Mouse (Mus musculus) stomach, postnatal 0 days (tissue): ENCODE measurements around the gene Fam219b. TPM values are rescaled to one million over a fixed set of nuclear protein-coding genes. Genes with fewer than 3 reads are reported as not detected.

ENCODE experiments used
- ATAC-seq: fragments of 200-750 bp; cut with Nextera tagmentation; 2 replicates; pipeline ENCODE4 v1.8.0; 2017; ENCODE audit not compliant: low FRiP score, low TSS enrichment
- DNase-seq: peaks from one replicate; pipeline ENCODE4 v3.0.0-alpha.2; 2016; ENCODE audit warnings: low spot score
- H3K27ac ChIP-seq: fragments of 300-500 bp; sonication (generic); replicated peaks from 2 replicates; pipeline ENCODE4 v1.5.1; 2014; ENCODE audit warnings: mild to moderate bottlenecking, control low read depth
- H3K27me3 ChIP-seq: fragments of 300-500 bp; sonication (generic); 2 replicates; pipeline ENCODE4 v1.6.1; 2014; ENCODE audit warnings: low read length; ENCODE audit not compliant: control insufficient read depth, insufficient read depth
- H3K36me3 ChIP-seq: fragments of 300-500 bp; sonication (generic); 2 replicates; pipeline ENCODE4 v1.6.1; 2014; ENCODE audit warnings: low read length, mixed read lengths; ENCODE audit not compliant: control insufficient read depth, insufficient read depth
- H3K4me1 ChIP-seq: fragments of 300-500 bp; sonication (generic); replicated peaks from 2 replicates; pipeline ENCODE4 v1.6.1; 2014; ENCODE audit warnings: antibody characterized with exemption; ENCODE audit not compliant: control insufficient read depth, insufficient read depth
- H3K4me2 ChIP-seq: fragments of 300-500 bp; sonication (generic); replicated peaks from 2 replicates; pipeline ENCODE4 v1.6.1; 2014; ENCODE audit warnings: low read depth, mild to moderate bottlenecking, control low read depth, moderate library complexity
- H3K4me3 ChIP-seq: fragments of 300-500 bp; sonication (generic); 2 replicates; pipeline ENCODE4 v1.5.1; 2014; ENCODE audit warnings: low read depth, low read length, control low read depth
- H3K9ac ChIP-seq: fragments of 300-500 bp; sonication (generic); 2 replicates; pipeline ENCODE4 v1.6.1; 2014; ENCODE audit warnings: mild to moderate bottlenecking, low read length, control low read depth, mixed read lengths
- H3K9me3 ChIP-seq: fragments of 300-500 bp; sonication (generic); 2 replicates; pipeline ENCODE4 v1.6.1; 2016; ENCODE audit warnings: low read length; ENCODE audit not compliant: control insufficient read depth
- CTCF ChIP-seq: IDR thresholded peaks from 2 replicates; pipeline ENCODE4 v1.5.1; 2016; ENCODE audit warnings: antibody characterized with exemption, low read depth, mild to moderate bottlenecking, moderate library complexity
- EP300 ChIP-seq: optimal IDR thresholded peaks from 2 replicates; pipeline ENCODE3; 2016; ENCODE audit warnings: antibody characterized with exemption
- WGBS: fragments of 180-500 bp; shearing (Covaris S2); extraction: QIAGEN DNeasy Blood & Tissue Kit; methylation state at CpG from one replicate; pipeline ENCODE4 v1.1.7; 2014; 5-methylcytosine and 5-hydroxymethylcytosine counted together
- polyA plus RNA-seq: library from polyadenylated mRNA; unstranded; fragments of >200 nt; fragmentation: Nextera tagmentation; extraction: Ambion mirVana; gene quantifications from 2 replicates; pipeline ENCODE4 v1.2.1, GENCODE M21; 2015

The Fam219b gene
- polyA plus RNA-seq, 1 experiment from 2014 or later: 12.4 TPM

- ATAC-seq (peak; percentile 46), DNase-seq (peak; percentile 67)
- Histone ChIP-seq H3K4me3 (no peak overlapping the region), H3K4me2 (no peak overlapping the region), H3K9me3 (no peaks in the 10 kb centered on the region), H3K27me3 (no peaks in the 10 kb centered on the region), H3K36me3 (peaks cover 8% of the 10 kb centered on the region; the same call in 1 of the 2 replicates), H3K9ac (no peak overlapping the region), H3K4me1 (no peaks in the 10 kb centered on the region; the same call in 1 of the 2 replicates), H3K27ac (peak overlapping the region; percentile 67; the same call in 1 of the 2 replicates)
- TF ChIP-seq CTCF (no peak), EP300 (no peak)
- 70% methylated on average over 5 of the region's 5 CpGs for WGBS
Observed at GRCm38 (mm10) chr9:57547287-57547686, 10.0 kb downstream of the Fam219b start.

- peaks cover 8% of the 10 kb centered on the region; the same call in 1 of the 2 replicates for H3K36me3 ChIP-seq
- ATAC-seq: no peak; the same call in 1 of the 2 replicates
- no peaks in the 10 kb centered on the region; the same call in 1 of the 2 replicates for H3K4me1 ChIP-seq
- peak overlapping the region; percentile 67 for H3K27ac ChIP-seq
- DNase-seq: peak; percentile 47
- H3K4me2 ChIP-seq: no peak overlapping the region
- no peak overlapping the region for H3K4me3 ChIP-seq
- H3K27me3 ChIP-seq: no peaks in the 10 kb centered on the region
- WGBS: 79% methylated on average over 11 of the region's 11 CpGs
- no peak for TF ChIP-seq EP300
- no peak for TF ChIP-seq CTCF
- no peaks in the 10 kb centered on the region for H3K9me3 ChIP-seq
- no peak overlapping the region for H3K9ac ChIP-seq
Observed at GRCm38 (mm10) chr9:57547869-57548268, 10.5 kb downstream of the Fam219b start.

- Histone ChIP-seq H3K27ac (no peak overlapping the region), H3K4me1 (no peaks in the 10 kb centered on the region; the same call in 1 of the 2 replicates), H3K9ac (no peak overlapping the region), H3K36me3 (peaks cover 6% of the 10 kb centered on the region; the same call in 1 of the 2 replicates), H3K9me3 (no peaks in the 10 kb centered on the region), H3K27me3 (no peaks in the 10 kb centered on the region), H3K4me2 (no peak overlapping the region), H3K4me3 (no peak overlapping the region)
- ATAC-seq: no peak
- 99% methylated on average over 4 of the region's 4 CpGs for WGBS
- TF ChIP-seq EP300 (no peak), CTCF (no peak)
- no peak for DNase-seq
Observed at GRCm38 (mm10) chr9:57549186-57549585, 11.9 kb downstream of the Fam219b start.

- H3K27me3 ChIP-seq: no peaks in the 10 kb centered on the region
- TF ChIP-seq CTCF (no peak), EP300 (no peak)
- H3K4me1 ChIP-seq: no peaks in the 10 kb centered on the region; the same call in 1 of the 2 replicates
- H3K27ac ChIP-seq: peak overlapping the region; percentile 56
- peak; percentile 56 for ATAC-seq
- peak; percentile 62 for DNase-seq
- H3K9me3 ChIP-seq: no peaks in the 10 kb centered on the region
- WGBS: 64% methylated on average over 11 of the region's 11 CpGs
- no peak overlapping the region for H3K9ac ChIP-seq
- peaks cover 6% of the 10 kb centered on the region; the same call in 1 of the 2 replicates for H3K36me3 ChIP-seq
- H3K4me3 ChIP-seq: no peak overlapping the region
- H3K4me2 ChIP-seq: no peak overlapping the region
Observed at GRCm38 (mm10) chr9:57550126-57550862, 13.0 kb downstream of the Fam219b start.

- TF ChIP-seq EP300 (no peak), CTCF (no peak)
- no peaks in the 10 kb centered on the region for H3K9me3 ChIP-seq
- no peak within 1 kb of the TSS for H3K27ac ChIP-seq
- H3K4me2 ChIP-seq: peak within 1 kb of the TSS; percentile 78
- H3K9ac ChIP-seq: peak within 1 kb of the TSS; percentile 67
- H3K27me3 ChIP-seq: no peaks in the 10 kb centered on the region
- DNase-seq (peak; percentile 69), ATAC-seq (no peak)
- 3% methylated on average over 28 of the region's 28 CpGs for WGBS
- peak within 1 kb of the TSS; percentile 63 for H3K4me3 ChIP-seq
- H3K36me3 ChIP-seq: peaks cover 6% of the 10 kb centered on the region; the same call in 1 of the 2 replicates
- H3K4me1 ChIP-seq: no peaks in the 10 kb centered on the region; the same call in 1 of the 2 replicates
Observed at GRCm38 (mm10) chr9:57552139-57552887, 15.0 kb downstream of the Fam219b start, which contains the start of gene Mpi. TSS of gene Mpi (minus strand) at chr9:57552763.
